Mouse (Mus musculus) lung, postnatal 0 days (tissue): Measurements from ENCODE around the gene Zfp609.

Experiments
- CTCF ChIP-seq: IDR thresholded peaks from 2 replicates; pipeline ENCODE4 v1.5.1; 2016; ENCODE audit warnings: antibody characterized with exemption, mild to moderate bottlenecking
- EP300 ChIP-seq: IDR thresholded peaks from 2 replicates; pipeline ENCODE4 v1.6.1; 2016; ENCODE audit warnings: antibody characterized with exemption, mild to moderate bottlenecking, control low read depth

- TF ChIP-seq CTCF (no peak), EP300 (no peak)
These were observed 37.6 kb downstream of the Zfp609 start for GRCm38 (mm10) chr9:65789788-65790187.
